Mouse (Mus musculus) cerebellum, adult 11-12 months (tissue): ENCODE results near the gene Zfpm1.

ENCODE experiments used
- DNase-seq: peaks from one replicate; pipeline ENCODE4 v3.0.0; 2022

Zfpm1 gene

GRCm38 (mm10) chr8:122282035-122282358, at the start of gene Zfpm1:
Gene Zfpm1 (plus strand): TSS chr8:122282141.
- no peak for DNase-seq

- peak; percentile 64 for DNase-seq
Observed at GRCm38 (mm10) chr8:122234055-122234454, 47.9 kb upstream of the Zfpm1 start.

GRCm38 (mm10) chr8:122236521-122236920, 45.4 kb upstream of the Zfpm1 start:
- no peak for DNase-seq

GRCm38 (mm10) chr8:122238225-122238624, 43.7 kb upstream of the Zfpm1 start:
- no peak for DNase-seq

GRCm38 (mm10) chr8:122238731-122239130, 43.2 kb upstream of the Zfpm1 start:
- no peak for DNase-seq

- DNase-seq = no peak
Observed at GRCm38 (mm10) chr8:122240241-122241026, 41.5 kb upstream of the Zfpm1 start.

- no peak for DNase-seq
Observed at GRCm38 (mm10) chr8:122243310-122243709, 38.6 kb upstream of the Zfpm1 start.

GRCm38 (mm10) chr8:122245161-122245560, 36.8 kb upstream of the Zfpm1 start:
- no peak for DNase-seq

- no peak for DNase-seq
Observed at GRCm38 (mm10) chr8:122246257-122247211, 35.4 kb upstream of the Zfpm1 start.

- no peak for DNase-seq
Observed at GRCm38 (mm10) chr8:122251739-122252138, 30.2 kb upstream of the Zfpm1 start.

GRCm38 (mm10) chr8:122252366-122252765, 29.6 kb upstream of the Zfpm1 start:
- DNase-seq = no peak

- DNase-seq = peak; percentile 59
Observed at GRCm38 (mm10) chr8:122259351-122259750, 22.6 kb upstream of the Zfpm1 start.

GRCm38 (mm10) chr8:122260755-122261154, 21.2 kb upstream of the Zfpm1 start:
- DNase-seq = peak; percentile 26

- peak; percentile 54 for DNase-seq
Observed at GRCm38 (mm10) chr8:122262835-122263234, 19.1 kb upstream of the Zfpm1 start.

- peak; percentile 89 for DNase-seq
Observed at GRCm38 (mm10) chr8:122264243-122264642, 17.7 kb upstream of the Zfpm1 start.

GRCm38 (mm10) chr8:122265522-122265921, 16.4 kb upstream of the Zfpm1 start:
- DNase-seq = peak; percentile 32

- peak; percentile 55 for DNase-seq
Observed at GRCm38 (mm10) chr8:122266867-122267266, 15.1 kb upstream of the Zfpm1 start.

GRCm38 (mm10) chr8:122268861-122269260, 13.1 kb upstream of the Zfpm1 start:
- peak; percentile 35 for DNase-seq

GRCm38 (mm10) chr8:122269404-122269803, 12.5 kb upstream of the Zfpm1 start:
- peak; percentile 84 for DNase-seq

- peak; percentile 36 for DNase-seq
Observed at GRCm38 (mm10) chr8:122270555-122270954, 11.4 kb upstream of the Zfpm1 start.

GRCm38 (mm10) chr8:122273152-122273551, 8.8 kb upstream of the Zfpm1 start:
- DNase-seq = peak; percentile 73

- no peak for DNase-seq
Observed at GRCm38 (mm10) chr8:122273826-122274225, 8.1 kb upstream of the Zfpm1 start.

- DNase-seq = peak; percentile 32
Observed at GRCm38 (mm10) chr8:122274651-122275391, 7.1 kb upstream of the Zfpm1 start.
